Mouse (Mus musculus): ENCODE data around the gene Qdpr. TPM values are rescaled to one million over a fixed set of nuclear protein-coding genes. Genes with fewer than 3 reads are reported as not detected.

Qdpr gene
- 415 and 434 TPM in 2 replicates for polyA plus RNA-seq (2012; rRNA removed)

DNA sequence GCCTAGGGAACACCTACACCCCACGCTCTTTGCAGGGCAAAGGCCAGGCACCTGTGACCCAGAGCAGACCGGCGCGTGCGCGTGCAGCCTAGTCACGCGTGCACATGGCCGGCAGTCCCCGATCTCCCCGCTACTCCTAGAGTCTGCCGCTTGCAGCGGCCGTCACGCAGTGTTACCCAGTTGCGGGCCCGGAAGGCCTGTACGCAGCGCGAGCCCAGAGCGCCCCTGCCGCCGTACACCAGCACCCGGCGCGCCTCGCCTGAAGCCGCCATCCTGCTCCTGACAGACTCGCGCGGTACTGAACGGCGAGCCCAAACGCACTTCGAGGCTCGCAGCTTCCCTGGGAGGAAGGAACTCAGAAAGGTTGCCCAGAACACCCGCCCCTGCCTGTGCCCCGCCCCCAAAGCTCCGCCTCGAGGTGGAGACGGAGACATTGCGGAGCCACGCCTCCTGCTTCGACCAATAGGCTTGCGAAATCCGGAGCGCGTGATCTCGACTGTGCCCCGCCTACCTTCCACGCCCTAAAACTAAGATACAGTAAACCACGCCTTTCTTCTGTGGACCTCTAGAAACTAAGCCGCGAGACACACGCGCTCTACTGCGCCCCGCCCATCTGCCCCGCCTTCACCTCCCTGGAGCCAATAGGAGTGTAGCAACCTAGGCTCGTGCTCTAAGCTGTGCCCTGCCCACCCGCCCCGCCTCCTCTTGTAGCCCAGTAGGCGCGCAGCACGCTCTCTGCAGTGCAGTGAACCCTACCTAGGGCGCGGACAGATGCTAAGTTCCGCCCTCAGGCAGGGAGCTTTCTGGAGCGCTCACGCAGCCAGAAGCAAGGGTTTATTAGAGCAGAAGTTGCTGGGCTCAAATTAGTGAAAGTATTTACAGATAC lies at the start of gene Qdpr:
Gene Qdpr (minus strand): TSS at position 406 of the 886 bp plus-strand sequence.
- WGBS: under 1% methylated on average over 70 of the region's 70 CpGs
- DNase-seq: peak; percentile 99
- peaks cover 6% of the 10 kb centered on the region; the same call in 1 of the 2 replicates for H3K4me1 ChIP-seq (ENCODE audit: control insufficient read depth, insufficient read depth, low read length)
- H3K4me3 ChIP-seq (ENCODE audit: insufficient read depth, low read depth, low read length): peak within 1 kb of the TSS; percentile 73
- H3K27me3 ChIP-seq (replicated peaks; ENCODE audit: control insufficient read depth, insufficient read depth, low read length): no peaks in the 10 kb centered on the region
- no peaks in the 10 kb centered on the region for H3K36me3 ChIP-seq (ENCODE audit: control insufficient read depth, insufficient read depth, low read length)
- TF ChIP-seq CTCF (conservative IDR thresholded peaks at IDR 0.05; ENCODE audit: insufficient read depth, insufficient read length, low read depth, low read length) (no peak), POLR2A (IDR thresholded peaks at IDR 0.05; ENCODE audit: low read depth, low read length) (peak; percentile 89)
- peak within 1 kb of the TSS; percentile 68 for H3K27ac ChIP-seq (ENCODE audit: insufficient read depth, low read depth, low read length)

- DNase-seq: no peak
- Histone ChIP-seq H3K36me3 (ENCODE audit: control insufficient read depth, insufficient read depth, low read length) (peaks cover 4% of the 10 kb centered on the region; the same call in 1 of the 2 replicates), H3K4me1 (ENCODE audit: control insufficient read depth, insufficient read depth, low read length) (peaks cover 6% of the 10 kb centered on the region; the same call in 1 of the 2 replicates), H3K27me3 (replicated peaks; ENCODE audit: control insufficient read depth, insufficient read depth, low read length) (no peaks in the 10 kb centered on the region), H3K4me3 (ENCODE audit: insufficient read depth, low read depth, low read length) (no peak overlapping the region), H3K27ac (ENCODE audit: insufficient read depth, low read depth, low read length) (no peak overlapping the region)
- TF ChIP-seq POLR2A (IDR thresholded peaks at IDR 0.05; ENCODE audit: low read depth, low read length) (no peak), CTCF (conservative IDR thresholded peaks at IDR 0.05; ENCODE audit: insufficient read depth, insufficient read length, low read depth, low read length) (no peak)
- 82% methylated on average over 5 of the region's 5 CpGs for WGBS
Measured at GRCm38 (mm10) chr5:45497564-45497963, 47.5 kb upstream of the Qdpr start.

- Histone ChIP-seq H3K4me1 (ENCODE audit: control insufficient read depth, insufficient read depth, low read length) (peaks cover 10% of the 10 kb centered on the region; the same call in 1 of the 2 replicates), H3K27me3 (replicated peaks; ENCODE audit: control insufficient read depth, insufficient read depth, low read length) (no peaks in the 10 kb centered on the region), H3K27ac (ENCODE audit: insufficient read depth, low read depth, low read length) (peak overlapping the region; percentile 35), H3K4me3 (ENCODE audit: insufficient read depth, low read depth, low read length) (no peak overlapping the region), H3K36me3 (ENCODE audit: control insufficient read depth, insufficient read depth, low read length) (peaks cover 2% of the 10 kb centered on the region; the same call in 1 of the 2 replicates)
- peak; percentile 59 for DNase-seq
- TF ChIP-seq CTCF (conservative IDR thresholded peaks at IDR 0.05; ENCODE audit: insufficient read depth, insufficient read length, low read depth, low read length): no peak
- no peak for TF ChIP-seq POLR2A (IDR thresholded peaks at IDR 0.05; ENCODE audit: low read depth, low read length)
- 46% methylated on average over 12 of the region's 12 CpGs for WGBS
Measured at GRCm38 (mm10) chr5:45496930-45497550, 47.0 kb upstream of the Qdpr start.

DNA sequence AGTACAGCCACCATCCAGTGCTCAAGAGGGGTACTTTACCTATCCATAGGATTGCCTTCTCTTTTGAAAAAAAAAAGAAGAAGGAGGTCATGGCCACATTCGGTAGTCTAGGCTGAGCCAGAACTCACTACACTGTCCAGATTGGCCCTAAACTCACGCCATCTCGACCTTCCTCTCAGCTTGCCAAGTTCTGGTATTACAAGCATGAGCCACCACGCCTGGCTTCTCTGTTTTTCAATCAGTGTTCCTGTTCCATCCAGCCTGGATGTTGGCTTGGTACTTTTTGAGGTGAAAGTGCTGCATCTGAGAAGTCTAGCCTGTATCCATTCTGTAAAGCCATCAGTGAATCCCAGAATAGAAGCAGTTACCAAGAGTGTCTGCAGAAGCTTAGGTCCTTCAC lies 46.4 kb upstream of the Qdpr start:
- peaks cover 10% of the 10 kb centered on the region; the same call in 1 of the 2 replicates for H3K4me1 ChIP-seq (ENCODE audit: control insufficient read depth, insufficient read depth, low read length)
- peak overlapping the region; percentile 35 for H3K27ac ChIP-seq (ENCODE audit: insufficient read depth, low read depth, low read length)
- no peak overlapping the region for H3K4me3 ChIP-seq (ENCODE audit: insufficient read depth, low read depth, low read length)
- H3K36me3 ChIP-seq (ENCODE audit: control insufficient read depth, insufficient read depth, low read length): peaks cover 2% of the 10 kb centered on the region; the same call in 1 of the 2 replicates
- peak; percentile 21 for DNase-seq
- no peaks in the 10 kb centered on the region for H3K27me3 ChIP-seq (replicated peaks; ENCODE audit: control insufficient read depth, insufficient read depth, low read length)
- 50% methylated on average over 4 of the region's 4 CpGs for WGBS
- TF ChIP-seq CTCF (conservative IDR thresholded peaks at IDR 0.05; ENCODE audit: insufficient read depth, insufficient read length, low read depth, low read length): no peak
- no peak for TF ChIP-seq POLR2A (IDR thresholded peaks at IDR 0.05; ENCODE audit: low read depth, low read length)

DNA sequence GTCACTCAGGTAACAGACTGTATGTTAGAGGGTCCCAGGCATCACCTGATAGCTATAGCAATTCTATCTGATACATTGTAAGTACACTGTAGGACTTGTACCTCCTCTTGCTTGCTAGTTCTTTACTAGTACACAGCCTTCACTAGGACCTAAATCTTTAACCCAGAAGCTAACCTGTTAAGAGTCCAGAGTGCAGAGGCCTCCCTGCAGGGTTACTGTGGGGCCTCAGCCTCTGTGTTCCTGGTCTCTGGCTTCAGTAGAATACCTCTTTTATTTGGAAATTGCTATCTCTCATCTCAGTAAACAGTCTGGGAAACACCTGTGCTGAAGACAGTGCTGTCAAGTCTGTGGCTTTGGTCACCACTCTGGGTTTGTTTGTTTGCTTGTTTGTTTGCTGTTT lies 46.0 kb upstream of the Qdpr start:
- H3K4me1 ChIP-seq (ENCODE audit: control insufficient read depth, insufficient read depth, low read length): peaks cover 10% of the 10 kb centered on the region; the same call in 1 of the 2 replicates
- DNase-seq: peak; percentile 67
- no peak overlapping the region for H3K4me3 ChIP-seq (ENCODE audit: insufficient read depth, low read depth, low read length)
- H3K27me3 ChIP-seq (replicated peaks; ENCODE audit: control insufficient read depth, insufficient read depth, low read length): no peaks in the 10 kb centered on the region
- TF ChIP-seq POLR2A (IDR thresholded peaks at IDR 0.05; ENCODE audit: low read depth, low read length): no peak
- no peak for TF ChIP-seq CTCF (conservative IDR thresholded peaks at IDR 0.05; ENCODE audit: insufficient read depth, insufficient read length, low read depth, low read length)
- peak overlapping the region; percentile 35 for H3K27ac ChIP-seq (ENCODE audit: insufficient read depth, low read depth, low read length)
- H3K36me3 ChIP-seq (ENCODE audit: control insufficient read depth, insufficient read depth, low read length): peaks cover 2% of the 10 kb centered on the region; the same call in 1 of the 2 replicates

DNA sequence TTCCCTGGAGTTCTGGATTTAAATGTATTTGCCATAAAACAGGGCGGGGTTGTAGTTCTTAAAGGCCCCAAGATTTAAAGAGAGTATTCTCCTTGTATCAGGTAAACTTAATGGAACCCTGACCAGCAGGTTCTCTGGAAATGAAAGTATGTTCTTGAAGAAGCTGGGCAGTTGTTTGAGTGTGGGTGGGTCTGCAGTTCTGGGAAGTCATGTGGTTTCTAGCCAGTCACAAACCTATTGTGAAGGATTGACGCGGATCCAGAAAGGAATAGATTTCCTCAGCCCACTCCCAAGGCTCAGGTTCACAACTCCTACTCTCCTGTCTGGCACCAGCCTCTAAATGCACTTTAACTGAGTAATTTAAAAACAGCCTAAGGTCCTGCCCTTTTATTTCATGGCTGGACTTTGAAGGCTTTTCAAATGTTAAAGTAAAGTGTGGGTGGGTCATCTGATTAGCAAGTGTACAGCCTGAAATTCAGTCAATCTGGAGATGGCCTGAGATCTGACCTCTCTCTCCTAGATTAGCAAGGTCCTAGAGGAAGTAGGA lies 45.5 kb upstream of the Qdpr start:
- peak; percentile 49 for DNase-seq
- Histone ChIP-seq H3K4me3 (ENCODE audit: insufficient read depth, low read depth, low read length) (no peak overlapping the region), H3K27me3 (replicated peaks; ENCODE audit: control insufficient read depth, insufficient read depth, low read length) (no peaks in the 10 kb centered on the region), H3K27ac (ENCODE audit: insufficient read depth, low read depth, low read length) (peak overlapping the region; percentile 27), H3K36me3 (ENCODE audit: control insufficient read depth, insufficient read depth, low read length) (peaks cover under 1% of the 10 kb centered on the region; the same call in 1 of the 2 replicates), H3K4me1 (ENCODE audit: control insufficient read depth, insufficient read depth, low read length) (peaks cover 10% of the 10 kb centered on the region; the same call in 1 of the 2 replicates)
- TF ChIP-seq CTCF (conservative IDR thresholded peaks at IDR 0.05; ENCODE audit: insufficient read depth, insufficient read length, low read depth, low read length): no peak
- TF ChIP-seq POLR2A (IDR thresholded peaks at IDR 0.05; ENCODE audit: low read depth, low read length): no peak
- WGBS: 61% methylated on average over 3 of the region's 3 CpGs
